Mouse (Mus musculus): Measurements from ENCODE around the gene Adam29. TPM values are rescaled to one million over a fixed set of nuclear protein-coding genes. Genes with fewer than 3 reads are reported as not detected.
A peak's percentile ranks its signal among the peaks of the same experiment; 100 is the strongest.

Gene Adam29
- not detected in 2 replicates for total RNA-seq (2021)
- long read RNA-seq: 0 reads

- DNase-seq: no peak
Measured at GRCm38 (mm10) chr8:55906848-55907247, at the start of gene Adam29. Adam29 (minus strand) TSS chr8:55906948.

DNA sequence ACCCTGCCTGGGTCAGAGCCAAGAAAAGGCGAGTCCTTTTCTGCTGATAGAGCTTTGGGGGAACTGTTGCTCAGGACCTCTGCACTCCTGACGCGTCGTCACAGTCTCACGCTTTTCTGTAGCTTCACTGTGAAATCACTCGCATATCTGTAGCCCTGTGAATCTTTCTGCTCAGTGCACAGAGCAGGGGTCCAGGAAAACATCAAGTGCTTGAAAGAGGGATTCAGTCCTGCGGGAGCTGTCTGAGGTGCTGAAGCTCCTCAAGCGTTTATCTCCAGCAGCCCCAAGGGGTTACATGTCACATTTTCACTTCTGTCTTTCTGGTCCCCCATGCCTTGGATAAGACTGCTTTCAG is 33.8 kb upstream of the Adam29 start:
- DNase-seq: peak; percentile 5

GRCm38 (mm10) chr8:55939870-55940525 is 33.2 kb upstream of the Adam29 start, which contains the start of gene Glra3:
Glra3 (plus strand) TSS chr8:55940460.
- no peak for DNase-seq

Other genes starting within 250 kb of the Adam29 start
- not detected in 2 replicates for gene Glra3, start 33.5 kb upstream of the Adam29 start, total RNA-seq (2021)

Data from adrenal gland, postnatal 25 days (tissue).